Mouse (Mus musculus) forelimb bud, embryonic 11.5 days (tissue): Measurements from ENCODE around the gene Polr3b.

Source experiments
- DNase-seq: peaks from one replicate; pipeline ENCODE4 v3.0.0-alpha.2; 2012; ENCODE audit warnings: low read depth, low spot score

The Polr3b gene

DNA sequence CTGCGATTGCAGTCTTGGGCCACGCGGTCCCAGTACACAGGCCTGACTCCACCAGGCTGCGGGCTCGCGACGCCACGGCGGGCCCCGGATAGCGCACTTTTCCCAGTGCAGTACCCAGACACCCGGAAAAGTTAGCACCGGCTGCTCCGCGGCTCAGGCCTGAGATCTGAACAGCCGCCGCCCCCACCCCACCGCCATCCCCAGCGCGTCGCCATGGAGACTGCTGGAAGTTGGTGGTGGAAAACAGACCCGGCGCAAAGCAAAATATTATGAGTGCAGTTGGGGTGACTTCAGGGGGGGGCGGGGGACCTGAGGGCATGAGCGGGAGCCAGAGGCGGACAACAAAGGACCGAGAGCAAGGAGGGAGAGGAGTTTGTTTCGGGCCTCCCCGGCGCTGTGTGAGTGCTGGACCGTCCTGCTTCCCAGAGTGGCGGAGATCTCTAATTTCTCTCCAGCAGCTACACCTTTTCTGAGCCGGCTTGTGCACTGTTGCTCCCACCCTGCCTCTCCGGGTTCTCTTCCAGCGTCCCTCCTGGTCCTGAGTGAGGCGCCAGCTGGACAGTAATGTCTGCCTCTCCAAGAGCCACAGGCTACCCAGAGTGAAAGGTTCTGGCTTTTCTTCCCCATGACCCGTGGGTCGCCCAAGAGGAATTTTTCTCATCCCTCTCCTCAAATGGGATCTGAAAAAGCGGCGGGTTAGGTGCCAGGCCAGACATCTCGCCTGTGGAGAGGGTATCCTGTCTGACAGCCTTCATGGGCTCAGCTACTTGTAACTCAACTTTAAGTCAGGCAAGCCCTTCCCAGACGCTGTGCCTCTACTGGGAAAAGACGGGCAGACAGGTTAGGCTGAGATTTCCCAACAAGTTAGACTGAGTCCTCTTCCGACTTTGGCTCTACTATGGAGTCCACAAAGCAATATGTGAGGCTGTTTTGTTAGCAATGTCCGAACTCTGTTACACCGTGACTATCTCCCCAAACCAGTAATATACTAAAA lies 138.3 kb downstream of the Polr3b start:
- DNase-seq: peak; percentile 67

DNA sequence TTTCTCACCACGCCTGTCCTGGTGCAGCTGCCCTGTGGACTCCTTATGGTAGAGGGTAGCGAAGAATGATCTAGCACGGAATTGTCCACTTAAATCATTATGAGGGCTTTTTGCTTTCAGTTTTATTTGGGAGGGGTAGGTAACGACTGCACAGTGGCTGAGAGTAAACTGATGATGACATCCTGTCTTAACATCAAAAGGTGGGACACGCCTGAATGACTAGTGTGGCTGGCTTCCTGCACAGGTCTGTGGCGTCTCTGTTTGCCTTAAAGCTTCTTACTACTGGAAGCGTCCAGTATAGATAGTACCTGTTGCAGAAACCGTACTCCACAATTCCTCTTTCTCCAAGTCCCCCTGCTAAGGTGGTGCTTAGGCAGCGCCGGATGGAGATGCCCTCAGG lies 146.7 kb downstream of the Polr3b start:
- DNase-seq: no peak

DNA sequence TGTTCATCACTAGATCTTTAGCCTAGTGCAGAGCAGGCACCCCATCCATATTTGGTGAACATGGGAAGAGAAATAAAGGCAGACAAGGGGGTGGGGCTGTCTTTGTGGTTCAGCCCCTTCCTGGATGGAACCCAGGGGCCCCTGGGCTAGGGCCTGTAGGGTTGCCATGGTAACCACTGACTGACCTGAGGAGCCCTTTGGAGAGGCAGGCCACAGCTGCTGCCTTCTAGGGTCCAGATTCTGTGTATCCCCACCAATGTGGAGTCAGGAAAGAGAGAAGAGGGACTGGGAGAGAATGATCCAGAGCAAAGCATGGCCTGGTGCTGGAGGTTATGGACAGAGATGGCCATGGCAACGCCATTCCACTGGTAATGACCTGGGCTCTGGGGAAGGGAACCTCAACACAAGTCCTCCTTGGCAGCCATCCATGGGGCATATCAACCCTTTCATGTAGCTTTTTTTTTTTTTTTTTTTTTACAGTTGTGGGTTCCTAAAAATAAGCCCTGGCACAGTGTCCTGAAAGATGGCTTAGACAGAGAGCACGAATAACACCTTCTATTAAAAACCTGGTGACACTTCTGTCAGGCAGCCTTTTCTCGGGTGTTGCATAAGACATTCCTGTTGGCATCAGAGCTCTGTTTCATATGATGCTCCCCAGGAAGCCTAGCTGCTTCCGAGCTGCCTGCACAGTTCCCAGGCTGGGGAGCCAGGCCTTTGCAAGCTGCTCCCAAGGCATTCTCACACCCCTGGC lies 150.5 kb downstream of the Polr3b start:
- no peak for DNase-seq

DNA sequence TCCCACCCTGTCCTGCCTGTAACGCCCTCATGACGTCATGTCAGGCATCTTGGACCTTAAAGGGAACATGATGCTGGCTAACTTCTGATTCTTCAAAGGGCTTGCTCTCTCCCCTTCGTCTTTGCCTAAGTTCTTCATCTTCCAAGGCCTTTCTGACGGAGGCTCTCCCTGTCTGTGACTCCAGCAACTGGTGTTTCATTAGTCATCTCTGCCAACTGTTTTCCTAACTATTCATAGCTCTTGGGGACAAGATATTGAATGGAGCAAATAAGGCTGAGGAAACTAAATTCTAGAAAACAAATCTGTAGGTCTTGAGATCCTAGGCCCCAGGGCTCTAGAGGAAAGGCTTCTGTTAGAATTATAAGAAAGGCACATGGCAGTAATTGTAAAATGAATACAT lies 151.8 kb downstream of the Polr3b start:
- no peak for DNase-seq

DNA sequence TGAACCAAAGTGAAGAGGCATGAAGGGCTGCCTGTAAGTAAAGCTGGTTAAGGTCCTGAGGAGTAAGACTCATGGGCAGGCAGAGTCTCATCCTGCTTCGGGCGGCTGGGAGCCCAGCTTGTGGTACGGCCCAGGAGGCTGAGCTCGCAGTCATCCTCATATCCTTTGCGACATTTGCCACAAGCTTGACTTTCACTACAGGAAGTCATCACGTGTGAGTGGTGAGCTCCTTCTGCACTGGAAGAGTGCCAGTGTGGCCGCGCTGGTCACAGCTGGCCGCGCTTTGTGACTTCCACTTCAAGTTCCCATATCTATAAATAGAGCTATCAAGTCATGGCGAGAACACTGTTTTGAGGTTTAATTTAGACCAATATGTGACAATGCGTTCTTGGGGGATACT lies 152.5 kb downstream of the Polr3b start:
- no peak for DNase-seq
